Mouse (Mus musculus) MEL-GATA-1-ER (cell line): ENCODE measurements at regions not wholly inside any gene's neighbourhood (a gene's known extent, or its start where the extent isn't known, plus 50 kb on each side); places are given as distances from the start of the nearest gene placed in this dataset.

Experiments
- DNase-seq: peaks from one replicate; pipeline ENCODE4 v3.0.0-alpha.2; 2012; ENCODE audit warnings: low read depth; ENCODE audit errors: extremely low read depth

- DNase-seq = no peak
These were observed 112.0 kb downstream of the Gm19410 start for GRCm38 (mm10) chr8:35877581-35877980.

- no peak for DNase-seq
These were observed 116.2 kb downstream of the Gm19410 start for GRCm38 (mm10) chr8:35881810-35882209.

GRCm38 (mm10) chr8:35882638-35883455 lies 117.3 kb downstream of the Gm19410 start:
- no peak for DNase-seq

- no peak for DNase-seq
These were observed 117.8 kb downstream of the Gm19410 start for GRCm38 (mm10) chr8:35883456-35883780.

- DNase-seq = no peak
These were observed 119.0 kb downstream of the Gm19410 start for GRCm38 (mm10) chr8:35884545-35884944.

- DNase-seq = no peak
These were observed 124.5 kb downstream of the Gm19410 start for GRCm38 (mm10) chr8:35890083-35890482.

- DNase-seq = no peak
These were observed 126.2 kb downstream of the Gm19410 start for GRCm38 (mm10) chr8:35891769-35892168.

- no peak for DNase-seq
These were observed 132.9 kb downstream of the Gm19410 start for GRCm38 (mm10) chr8:35898493-35898892.

- DNase-seq = no peak
These were observed 135.9 kb downstream of the Gm19410 start for GRCm38 (mm10) chr8:35901490-35901889.

- DNase-seq = no peak
These were observed 139.3 kb downstream of the Gm19410 start for GRCm38 (mm10) chr8:35904711-35905450.

- DNase-seq = no peak
These were observed 142.4 kb downstream of the Gm19410 start for GRCm38 (mm10) chr8:35907998-35908397.

GRCm38 (mm10) chr8:35912264-35912663 lies 146.7 kb downstream of the Gm19410 start:
- no peak for DNase-seq

- DNase-seq = no peak
These were observed 150.4 kb downstream of the Gm19410 start for GRCm38 (mm10) chr8:35915878-35916518.

- DNase-seq = no peak
These were observed 152.0 kb downstream of the Gm19410 start for GRCm38 (mm10) chr8:35917573-35917972.

- no peak for DNase-seq
These were observed 153.9 kb downstream of the Gm19410 start for GRCm38 (mm10) chr8:35919451-35919850.

GRCm38 (mm10) chr8:35919859-35920675 lies 154.5 kb downstream of the Gm19410 start:
- DNase-seq = no peak

- no peak for DNase-seq
These were observed 158.4 kb downstream of the Gm19410 start for GRCm38 (mm10) chr8:35924026-35924425.

GRCm38 (mm10) chr8:35927408-35927871 lies 161.8 kb downstream of the Gm19410 start:
- no peak for DNase-seq

GRCm38 (mm10) chr8:35930291-35930690 lies 164.7 kb downstream of the Gm19410 start:
- DNase-seq = no peak

- DNase-seq = no peak
These were observed 167.9 kb downstream of the Gm19410 start for GRCm38 (mm10) chr8:35933186-35934114.
